Mouse (Mus musculus) monocyte, adult 5-6 weeks (primary cell): ENCODE results near the gene Dnajb4. TPM values are rescaled to one million over a fixed set of nuclear protein-coding genes. Genes with fewer than 3 reads are reported as not detected.
"Not testable (repeated sequence)": the region's sequence is repeated elsewhere in the genome, so short reads cannot be mapped to it uniquely, and the experiment has no call there.

Experiments used
- ATAC-seq: fragments of 153-309, 156-312 bp; replicated peaks from 2 replicates; pipeline ENCODE4 v1.8.0; 2017; ENCODE audit warnings: mild to moderate bottlenecking; ENCODE audit not compliant: low TSS enrichment, insufficient number of reproducible peaks, severe bottlenecking, poor library complexity, low FRiP score
- total RNA-seq: library from RNA; stranded (forward); fragments of 200-1000, 200-491, 200-594 nt; gene quantifications from 3 replicates; pipeline ENCODE4 v1.2.3, GENCODE M21; 2017

Gene Dnajb4
- total RNA-seq, 1 experiment from 2014 or later: 114 TPM

GRCm38 (mm10) chr3:152210728-152211391 is 758 bp upstream of the Dnajb4 start:
- 0 out of 2 replicates have a peak, but pooled peaks have one; percentile 12 for ATAC-seq

DNA sequence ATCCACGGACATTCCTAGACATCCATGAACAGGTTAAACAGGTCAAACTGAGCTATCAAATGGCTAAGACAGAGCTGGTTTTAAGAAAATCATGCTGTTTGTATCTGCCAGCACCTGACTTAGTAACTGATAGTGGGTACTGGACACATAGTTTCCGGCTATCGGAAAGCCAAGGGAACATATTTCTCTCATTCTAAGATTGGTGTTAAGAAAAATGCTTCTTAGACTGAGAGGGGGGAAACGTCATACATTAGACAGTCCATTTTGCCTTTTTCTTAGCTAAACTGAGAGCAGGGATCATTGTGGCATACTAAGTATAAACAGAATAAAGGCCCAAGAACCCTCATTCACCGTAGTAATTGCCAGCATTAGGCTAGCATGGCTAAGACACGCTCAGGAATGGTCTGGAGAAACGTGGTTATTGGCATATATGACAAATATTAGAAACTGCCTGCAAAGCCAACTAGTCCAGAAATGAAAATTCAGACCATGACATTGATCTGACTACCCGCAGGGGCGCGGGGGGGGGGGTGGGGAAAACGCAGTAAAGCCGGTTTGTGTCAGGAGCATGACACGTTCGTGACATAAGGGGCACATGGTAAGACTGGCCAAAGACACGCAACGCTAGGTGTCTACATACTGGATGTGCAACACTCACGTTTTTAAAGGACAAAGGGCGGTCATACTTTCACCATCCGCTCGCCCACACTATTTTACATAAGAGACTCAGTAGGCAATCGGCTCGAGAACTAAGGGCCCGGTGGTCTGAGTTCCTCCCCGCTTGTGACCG is 730 bp downstream of the Dnajb4 start:
- ATAC-seq: peak; percentile 63

- no peak for ATAC-seq
Measured at GRCm38 (mm10) chr3:152208096-152208885, 1.8 kb downstream of the Dnajb4 start.

- no peak for ATAC-seq
Measured at GRCm38 (mm10) chr3:152207156-152207555, 2.9 kb downstream of the Dnajb4 start.

DNA sequence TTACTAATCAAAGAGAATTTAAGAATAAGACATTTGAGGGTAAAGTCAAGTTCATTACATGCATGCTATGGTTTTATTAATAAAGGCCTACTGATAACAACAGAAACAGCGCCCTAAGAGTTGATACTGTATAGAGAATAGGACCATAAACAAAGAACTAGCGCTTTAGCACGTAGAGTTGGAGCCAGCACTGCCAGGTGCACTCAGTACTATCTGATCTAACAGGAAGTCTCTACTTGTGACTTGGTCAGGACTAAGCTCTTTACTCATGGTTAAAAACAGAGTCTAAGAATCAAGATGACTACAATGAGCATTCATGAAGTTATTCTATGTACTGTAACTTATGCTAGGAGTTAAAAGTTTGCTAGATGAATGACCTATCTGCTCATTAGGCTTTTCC is 5.5 kb downstream of the Dnajb4 start:
- ATAC-seq: no peak

DNA sequence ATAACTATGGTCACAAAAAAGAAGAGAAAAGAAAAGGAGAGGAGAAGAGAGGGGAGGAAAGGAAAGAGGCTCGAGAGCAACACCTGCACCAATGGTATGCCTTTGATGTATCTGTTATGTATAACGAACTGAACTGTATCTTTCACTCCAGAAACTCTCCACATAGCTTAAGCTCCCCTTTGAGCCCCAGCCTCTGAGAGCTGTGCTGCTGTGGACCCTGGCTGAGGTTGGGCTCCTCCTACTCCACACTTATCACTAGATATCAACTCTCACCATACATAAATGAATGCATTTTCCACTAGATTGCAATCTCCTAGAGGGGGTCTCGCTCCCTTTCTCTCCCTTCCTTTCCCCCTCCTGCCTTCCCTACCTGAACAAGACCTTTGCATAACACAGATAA is 6.1 kb downstream of the Dnajb4 start:
- ATAC-seq: no peak

DNA sequence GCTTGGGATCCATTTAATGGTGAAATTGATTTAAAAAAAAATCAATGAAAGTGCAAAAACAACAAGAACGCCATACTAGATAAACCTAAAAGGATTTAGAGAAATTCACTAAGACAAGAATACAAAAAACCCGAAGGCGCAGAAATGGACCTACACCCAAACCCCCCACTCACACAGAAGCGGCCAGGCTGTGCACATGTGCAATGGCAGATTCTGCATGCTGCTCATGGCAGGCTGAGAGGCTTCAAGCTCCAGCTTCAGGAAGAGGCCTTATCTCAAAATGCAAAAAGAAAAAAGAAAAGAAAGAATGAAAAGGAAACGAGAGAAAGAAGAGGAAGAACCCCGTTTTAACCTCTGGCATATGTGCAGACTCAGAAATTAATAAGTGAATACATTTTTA is 6.7 kb downstream of the Dnajb4 start:
- ATAC-seq: no peak

GRCm38 (mm10) chr3:152202942-152203341 is 7.2 kb downstream of the Dnajb4 start:
- ATAC-seq: no peak

- no peak for ATAC-seq
Measured at GRCm38 (mm10) chr3:152201651-152202050, 8.5 kb downstream of the Dnajb4 start.

DNA sequence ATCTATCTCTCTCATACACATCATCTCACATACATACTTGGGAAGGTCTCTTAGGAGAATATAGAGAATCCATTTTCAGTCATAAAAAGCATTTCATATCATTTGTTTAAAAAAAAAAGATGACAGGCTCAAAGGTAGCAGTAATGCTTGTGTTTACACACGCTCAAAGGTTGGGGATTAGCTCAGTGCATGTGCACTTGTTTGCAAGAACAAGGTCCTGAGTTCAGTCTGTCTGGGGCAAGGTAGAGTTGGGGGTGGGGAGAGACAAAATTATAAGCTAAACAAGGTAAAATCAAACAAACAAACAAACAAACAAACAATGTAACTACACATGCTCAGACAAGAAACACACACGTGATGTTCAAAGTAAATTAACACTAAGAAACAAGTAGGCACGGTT is 8.9 kb downstream of the Dnajb4 start:
- ATAC-seq: no peak

DNA sequence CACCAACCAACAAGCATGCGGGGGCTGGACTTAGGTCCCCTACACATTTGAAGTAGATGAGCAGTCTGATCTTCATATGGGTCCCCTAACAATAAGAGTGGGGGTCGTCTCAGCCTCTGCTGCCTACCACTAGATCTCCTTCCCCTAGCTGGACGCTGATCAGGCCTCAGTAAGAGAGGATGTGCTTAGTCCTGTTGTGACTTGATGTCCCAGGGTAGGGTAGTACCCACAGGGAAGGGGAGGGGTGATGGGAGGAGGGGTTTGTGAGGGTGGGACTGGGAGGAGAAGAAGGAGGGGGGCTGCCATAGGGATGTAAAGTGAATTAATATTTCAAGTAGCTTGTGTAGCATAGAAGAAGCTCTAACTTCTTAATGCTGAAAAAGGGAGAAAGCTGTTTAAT is 11.0 kb downstream of the Dnajb4 start:
- no peak for ATAC-seq

DNA sequence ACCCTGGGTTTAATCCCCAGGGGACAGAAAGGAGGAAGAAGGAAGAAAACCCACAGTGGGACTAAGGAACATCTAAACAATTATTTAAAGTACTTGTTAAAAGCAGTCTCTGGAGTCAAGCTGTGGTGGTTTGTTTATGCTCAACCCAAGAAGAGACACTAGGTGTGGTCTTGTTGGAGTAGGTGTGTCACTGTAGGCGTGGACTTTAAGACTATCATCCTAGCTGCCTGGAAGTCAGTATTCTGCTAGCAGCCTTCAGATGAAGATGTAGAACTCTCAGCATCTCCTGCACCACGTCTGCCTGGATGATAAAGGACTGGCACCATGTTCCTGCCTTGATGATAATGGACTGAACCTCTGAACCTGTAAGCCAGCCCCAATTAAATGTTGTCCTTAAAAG is 12.9 kb downstream of the Dnajb4 start:
- ATAC-seq: not testable (repeated sequence)

DNA sequence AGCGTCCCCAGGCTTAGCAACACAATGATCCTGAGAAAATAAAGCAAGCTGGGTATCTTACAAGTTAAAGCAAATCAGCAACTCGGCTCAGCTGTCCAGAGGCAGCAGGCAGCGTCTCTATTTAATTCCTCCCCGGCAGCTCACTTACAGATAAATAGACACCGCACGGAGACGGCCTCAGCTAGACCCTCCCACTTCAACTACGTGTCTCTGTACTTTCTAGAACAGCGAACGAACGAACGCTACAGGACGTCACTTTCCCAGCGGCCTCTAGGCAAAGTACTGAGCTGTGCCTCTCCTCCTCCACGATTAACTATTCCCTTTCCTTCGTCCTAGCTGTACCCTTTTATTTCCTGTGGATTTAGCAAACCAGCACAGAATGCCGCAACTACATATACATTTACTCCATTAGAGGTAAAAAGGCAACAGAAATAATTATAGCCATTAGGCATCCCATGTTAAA is 16.4 kb downstream of the Dnajb4 start:
- ATAC-seq: peak; percentile 98

DNA sequence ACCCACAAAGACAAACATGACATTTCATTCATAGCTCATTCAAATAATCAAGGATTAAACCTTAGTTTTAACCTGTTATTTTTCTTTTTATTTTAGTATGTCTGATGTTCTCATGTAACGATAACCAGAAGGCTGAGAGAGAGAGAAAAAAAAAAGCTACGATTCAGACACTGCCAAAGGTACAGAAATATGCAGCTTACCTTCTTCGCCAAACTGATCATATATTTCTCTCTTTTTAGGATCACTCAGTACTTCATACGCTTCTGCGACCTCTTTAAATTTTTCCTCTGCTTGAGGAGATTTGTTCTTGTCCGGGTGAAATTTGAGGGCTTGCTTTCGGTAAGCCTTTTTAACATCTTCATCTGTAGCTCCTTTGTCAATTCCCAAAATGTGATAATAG is 16.9 kb downstream of the Dnajb4 start:
- no peak for ATAC-seq

DNA sequence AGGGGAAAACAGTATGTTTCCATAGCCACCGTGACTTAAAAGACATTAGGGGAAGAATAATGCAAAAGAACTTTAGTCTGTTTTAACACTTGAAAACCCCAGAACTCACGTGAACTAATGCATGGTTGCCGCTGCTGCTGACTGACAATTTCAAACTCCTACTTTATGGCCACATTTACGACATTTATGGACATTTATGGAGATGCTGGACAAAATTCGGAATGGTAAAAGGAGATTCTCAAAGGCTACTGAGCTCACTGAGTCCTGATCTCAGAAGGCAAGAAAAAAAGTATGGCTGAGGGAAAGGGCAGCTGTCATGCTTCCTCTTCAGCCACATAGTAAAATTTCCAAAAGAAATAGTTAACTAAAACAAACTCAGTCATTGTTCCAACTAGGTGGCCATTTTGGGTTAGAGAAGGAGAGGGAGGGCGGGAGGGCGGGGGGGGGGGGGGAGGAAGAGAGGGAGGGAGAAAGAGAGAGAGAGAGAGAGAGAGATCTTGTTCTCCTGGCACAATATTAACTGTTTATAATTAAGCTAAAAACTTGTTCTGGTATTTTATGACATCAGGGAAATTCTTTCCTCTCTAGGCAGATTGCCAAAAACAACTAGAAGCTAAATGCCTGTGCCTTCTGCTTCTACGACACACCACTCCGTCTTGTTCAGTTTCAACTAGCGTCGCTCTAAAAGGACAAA is 17.7 kb downstream of the Dnajb4 start:
- no peak for ATAC-seq

- ATAC-seq: peak; percentile 60
Measured at GRCm38 (mm10) chr3:152191791-152192237, 18.3 kb downstream of the Dnajb4 start.

- ATAC-seq: no peak
Measured at GRCm38 (mm10) chr3:152190679-152191477, 19.2 kb downstream of the Dnajb4 start.

DNA sequence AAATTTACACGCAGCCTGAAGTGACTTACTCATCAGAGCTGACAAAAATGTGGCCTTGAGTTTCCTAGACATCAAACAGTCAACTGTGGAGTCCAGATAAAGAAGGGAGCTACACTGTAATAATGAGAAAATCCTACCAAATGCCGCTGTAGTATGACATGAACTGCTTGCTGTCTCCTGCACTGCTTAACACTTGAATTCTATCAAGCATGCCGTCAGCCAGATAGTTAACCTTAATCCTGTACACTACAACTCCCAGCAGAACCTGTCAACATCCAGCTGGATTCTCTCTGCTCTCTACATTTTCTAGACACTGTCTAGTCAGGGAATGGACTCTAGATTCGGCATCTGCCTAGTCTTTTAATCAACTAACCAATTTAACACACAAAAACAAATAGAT is 20.8 kb downstream of the Dnajb4 start:
- ATAC-seq: no peak
